Mouse (Mus musculus) kidney, postnatal 0 days (tissue): Measurements from ENCODE around the gene Arrdc1. TPM values are rescaled to one million over a fixed set of nuclear protein-coding genes. Genes with fewer than 3 reads are reported as not detected.

ENCODE experiments used
- ATAC-seq: fragments of 200-750 bp; cut with Nextera tagmentation; replicated peaks from 2 replicates; pipeline ENCODE4 v1.8.0; 2017; ENCODE audit warnings: low read depth, moderate number of reproducible peaks, moderate TSS enrichment, moderate library complexity; ENCODE audit not compliant: low FRiP score
- DNase-seq: peaks from one replicate; pipeline ENCODE4 v3.0.0-alpha.2; 2016; ENCODE audit warnings: low spot score
- H3K27ac ChIP-seq: fragments of 300-500 bp; sonication (generic); 2 replicates; pipeline ENCODE4 v1.5.1; 2014; ENCODE audit warnings: mild to moderate bottlenecking
- H3K27me3 ChIP-seq: fragments of 300-500 bp; sonication (generic); 2 replicates; pipeline ENCODE4 v1.6.1; 2014; ENCODE audit warnings: low read length, mixed read lengths; ENCODE audit not compliant: insufficient read depth
- H3K36me3 ChIP-seq: fragments of 300-500 bp; sonication (generic); 2 replicates; pipeline ENCODE4 v1.6.1; 2014; ENCODE audit warnings: low read length, mixed read lengths; ENCODE audit not compliant: insufficient read depth
- H3K4me1 ChIP-seq: fragments of 300-500 bp; sonication (generic); replicated peaks from 2 replicates; pipeline ENCODE4 v1.6.1; 2014; ENCODE audit warnings: antibody characterized with exemption, low read length, mixed read lengths; ENCODE audit not compliant: insufficient read depth
- H3K4me2 ChIP-seq: fragments of 300-500 bp; sonication (generic); 2 replicates; pipeline ENCODE4 v1.6.1; 2014; ENCODE audit warnings: mild to moderate bottlenecking, low read length, moderate library complexity, mixed read lengths
- H3K4me3 ChIP-seq: fragments of 300-500 bp; sonication (generic); replicated peaks from 2 replicates; pipeline ENCODE4 v1.5.1; 2014; ENCODE audit warnings: low read depth, low read length
- H3K9ac ChIP-seq: fragments of 300-500 bp; sonication (generic); 2 replicates; pipeline ENCODE4 v1.6.1; 2014; ENCODE audit warnings: low read depth, low read length
- H3K9me3 ChIP-seq: fragments of 300-500 bp; sonication (generic); replicated peaks from 2 replicates; pipeline ENCODE4 v1.6.1; 2016; ENCODE audit warnings: low read length, inconsistent platforms, mixed read lengths
- CTCF ChIP-seq: IDR thresholded peaks from 2 replicates; pipeline ENCODE4 v1.5.1; 2016; ENCODE audit warnings: antibody characterized with exemption, low read depth, mild to moderate bottlenecking, moderate library complexity
- WGBS: fragments of 180-500 bp; shearing (Covaris S2); extraction: QIAGEN DNeasy Blood & Tissue Kit; methylation state at CpG from one replicate; pipeline ENCODE4 v1.1.7; 2014; 5-methylcytosine and 5-hydroxymethylcytosine counted together
- microRNA-seq: library from miRNA; unstranded; fragments of <30 nt; microRNA quantifications from one replicate; pipeline ENCODE4, GENCODE M21; 2016
- polyA plus RNA-seq: library from polyadenylated mRNA; unstranded; fragments of >200 nt; fragmentation: Nextera tagmentation; extraction: Ambion mirVana; gene quantifications from 2 replicates; pipeline ENCODE4 v1.2.1, GENCODE M21; 2015

Gene Arrdc1
- polyA plus RNA-seq, 1 experiment from 2014 or later, result 66.3 TPM

DNA sequence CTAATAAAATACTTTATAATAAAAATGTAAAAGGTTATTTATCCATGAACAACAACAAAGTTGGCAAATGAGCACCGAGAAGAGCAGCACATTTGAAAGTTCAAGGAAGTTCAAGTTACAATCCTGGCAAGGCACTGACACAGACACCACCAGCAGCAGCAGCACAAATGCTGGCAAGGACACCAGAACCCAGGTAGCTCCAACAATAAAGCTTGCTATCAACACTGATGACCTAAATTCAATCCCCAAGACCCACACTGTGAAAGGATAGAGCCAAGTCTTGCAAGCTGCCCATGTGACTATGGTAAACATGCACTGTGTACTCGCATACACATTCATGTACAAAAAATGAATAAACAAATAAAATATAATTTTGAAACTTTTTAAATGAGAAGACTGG is 54.4 kb downstream of the Arrdc1 start:
- Histone ChIP-seq H3K27me3 (no peaks in the 10 kb centered on the region), H3K4me1 (no peaks in the 10 kb centered on the region), H3K9ac (no peak overlapping the region), H3K27ac (no peak overlapping the region), H3K4me3 (no peak overlapping the region), H3K36me3 (peaks cover 48% of the 10 kb centered on the region), H3K9me3 (no peaks in the 10 kb centered on the region), H3K4me2 (no peak overlapping the region)
- no peak for TF ChIP-seq CTCF
- DNase-seq (no peak), ATAC-seq (no peak)
- WGBS, result 91% methylated on average over 2 of the region's 2 CpGs

Small RNA genes within 50 kb of the gene (microRNA-seq; reads per million reads assigned to microRNA genes)
- not detected for gene Gm22875

Other genes with a start within 250 kb of the Arrdc1 start
- gene Cacna1b, start 172.1 kb downstream of the Arrdc1 start, polyA plus RNA-seq, result 0.09 and 0.16 TPM in 2 replicates
- 47.5 and 58.8 TPM in 2 replicates for gene Ehmt1, start 15.6 kb downstream of the Arrdc1 start, polyA plus RNA-seq
- gene Zmynd19, start 14.5 kb upstream of the Arrdc1 start, polyA plus RNA-seq, result 11.7 and 12.2 TPM in 2 replicates
- gene Dph7, start 27.1 kb upstream of the Arrdc1 start, polyA plus RNA-seq, result 21.6 and 23.8 TPM in 2 replicates
- gene Mrpl41, start 39.8 kb upstream of the Arrdc1 start, polyA plus RNA-seq, result 153 and 157 TPM in 2 replicates
- gene Pnpla7, start 40.8 kb upstream of the Arrdc1 start, polyA plus RNA-seq, result 6.1 and 8.3 TPM in 2 replicates
- 71.0 and 74.6 TPM in 2 replicates for gene Nsmf, start 119.1 kb upstream of the Arrdc1 start, polyA plus RNA-seq
- gene Entpd8, start 145.1 kb upstream of the Arrdc1 start, polyA plus RNA-seq, result 6.2 TPM in 2 replicates
- 0.41 and 0.43 TPM in 2 replicates for gene Noxa1, start 159.9 kb upstream of the Arrdc1 start, polyA plus RNA-seq
- gene Nrarp, start 245.5 kb upstream of the Arrdc1 start, polyA plus RNA-seq, result 19.9 and 21.6 TPM in 2 replicates